Mouse (Mus musculus) lung, postnatal 0 days (tissue): ENCODE results near the gene Kif22.

Experiments
- CTCF ChIP-seq: IDR thresholded peaks from 2 replicates; pipeline ENCODE4 v1.5.1; 2016; ENCODE audit warnings: antibody characterized with exemption, mild to moderate bottlenecking
- EP300 ChIP-seq: IDR thresholded peaks from 2 replicates; pipeline ENCODE4 v1.6.1; 2016; ENCODE audit warnings: antibody characterized with exemption, mild to moderate bottlenecking, control low read depth

DNA sequence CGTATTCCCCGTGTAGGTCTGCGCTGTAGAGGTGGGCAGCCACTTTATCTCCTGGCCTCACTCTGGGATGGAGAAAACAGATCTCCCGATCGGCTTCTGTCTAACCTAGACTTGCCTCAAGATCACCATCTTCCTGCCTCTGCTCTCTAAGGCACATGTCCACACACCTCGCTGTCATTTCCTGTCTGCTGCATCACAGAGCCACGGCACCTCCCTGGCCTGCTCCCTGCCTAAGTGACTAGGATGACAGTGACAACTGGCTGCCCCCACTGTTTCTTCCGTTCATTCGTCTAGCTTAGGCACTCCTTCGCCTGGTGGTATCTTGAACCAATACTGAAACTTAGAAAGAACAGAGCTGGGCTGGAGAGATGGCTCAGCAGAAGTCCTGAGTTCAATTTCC lies 42.7 kb downstream of the Kif22 start:
- no peak for TF ChIP-seq CTCF
- no peak for TF ChIP-seq EP300
